Mouse (Mus musculus) hematopoietic stem cell, adult 5-6 weeks (primary cell): ENCODE results near the gene Fscn1. TPM values are rescaled to one million over a fixed set of nuclear protein-coding genes. Genes with fewer than 3 reads are reported as not detected.

Source experiments
- ATAC-seq, 2 experiments: fragments of 125-278 bp in 1 of 2; replicated peaks in 1 of 2; 2 replicates each; pipeline ENCODE4 v1.8.0; 2016 to 2017; ENCODE audit warnings: inconsistent platforms in 2 of 2, mild to moderate bottlenecking in 2 of 2, moderate number of reproducible peaks in 2 of 2, low read depth in 1 of 2, moderate TSS enrichment in 1 of 2; ENCODE audit not compliant: low FRiP score in 2 of 2, poor library complexity in 2 of 2, severe bottlenecking in 2 of 2, insufficient read depth in 1 of 2, low TSS enrichment in 1 of 2
- total RNA-seq: library from RNA; stranded (forward); fragments of 172-1452, 232-1000 nt; gene quantifications from 2 replicates; pipeline ENCODE4 v1.2.3, GENCODE M21; 2017

Gene Fscn1
- 6.3 and 7.0 TPM in 2 replicates for total RNA-seq

DNA sequence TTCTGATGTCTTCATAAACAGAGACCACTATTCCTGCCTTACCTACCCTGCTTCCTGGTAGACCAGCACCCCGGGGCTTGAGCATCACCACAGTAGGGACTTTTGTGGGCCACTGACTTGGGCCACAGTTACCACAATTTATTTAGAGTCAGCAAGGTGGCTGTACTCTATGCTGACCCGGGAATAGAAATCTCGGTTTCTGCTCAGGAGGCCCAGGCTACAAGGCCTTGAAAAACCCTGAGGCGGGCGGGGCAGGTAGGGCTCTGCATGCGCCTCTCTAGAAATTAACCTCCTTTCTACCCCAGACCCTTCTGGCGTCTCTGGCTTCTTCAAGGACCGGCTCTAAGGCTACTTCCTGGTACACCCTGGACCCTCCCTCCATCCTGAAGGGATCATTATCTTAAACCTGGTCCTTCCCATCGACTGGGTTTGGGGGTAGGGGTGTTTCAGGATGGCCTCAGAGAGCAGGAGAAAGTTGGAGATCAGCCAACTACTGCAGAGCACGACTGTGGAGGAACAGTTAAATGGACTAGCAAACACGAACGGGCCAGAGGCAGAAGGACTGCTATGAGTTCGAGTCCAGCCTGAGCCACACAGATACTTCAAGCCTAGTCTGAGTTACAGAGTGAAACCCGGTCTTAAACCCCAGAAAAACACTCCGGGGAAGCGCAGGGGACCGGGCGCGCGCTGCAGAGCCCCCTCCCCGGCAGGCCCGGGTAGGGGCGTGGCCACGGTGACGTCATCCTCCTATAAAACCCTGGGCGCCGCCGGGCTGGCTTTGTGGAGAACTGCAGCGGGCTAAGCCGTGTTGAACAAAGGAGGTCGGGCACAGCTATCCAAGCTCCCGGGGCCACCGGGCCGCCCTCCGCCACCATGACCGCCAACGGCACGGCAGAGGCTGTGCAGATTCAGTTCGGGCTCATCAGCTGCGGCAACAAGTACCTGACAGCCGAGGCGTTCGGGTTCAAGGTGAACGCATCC is at the start of gene Fscn1:
Fscn1 (plus strand) TSS at position 768 of the 981 bp plus-strand sequence.
- no peak for ATAC-seq

GRCm38 (mm10) chr5:142911629-142912028 is 48.5 kb upstream of the Fscn1 start:
- ATAC-seq, result no peak

- no peak for ATAC-seq
These were observed 47.8 kb upstream of the Fscn1 start for GRCm38 (mm10) chr5:142912320-142912719.

DNA sequence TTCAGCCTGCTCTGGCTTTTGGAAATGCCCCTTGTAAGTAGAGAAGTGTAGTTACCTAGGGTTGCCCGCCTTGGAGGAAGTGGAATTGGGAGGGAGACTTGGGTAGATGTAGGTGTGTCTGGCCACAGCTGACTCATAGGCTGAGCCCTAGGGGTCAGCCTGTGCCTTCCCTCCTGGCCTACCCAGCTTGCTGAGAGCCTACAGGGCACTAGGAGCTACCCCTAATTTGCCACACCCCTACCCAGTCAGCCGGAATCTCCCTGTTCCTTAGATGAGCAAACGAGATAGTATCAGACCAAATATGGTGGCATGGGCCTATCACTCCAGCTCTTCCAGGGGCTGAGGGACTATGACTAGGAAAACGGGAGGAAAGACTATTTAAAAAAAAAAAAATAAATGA is 47.4 kb upstream of the Fscn1 start:
- no peak for ATAC-seq

DNA sequence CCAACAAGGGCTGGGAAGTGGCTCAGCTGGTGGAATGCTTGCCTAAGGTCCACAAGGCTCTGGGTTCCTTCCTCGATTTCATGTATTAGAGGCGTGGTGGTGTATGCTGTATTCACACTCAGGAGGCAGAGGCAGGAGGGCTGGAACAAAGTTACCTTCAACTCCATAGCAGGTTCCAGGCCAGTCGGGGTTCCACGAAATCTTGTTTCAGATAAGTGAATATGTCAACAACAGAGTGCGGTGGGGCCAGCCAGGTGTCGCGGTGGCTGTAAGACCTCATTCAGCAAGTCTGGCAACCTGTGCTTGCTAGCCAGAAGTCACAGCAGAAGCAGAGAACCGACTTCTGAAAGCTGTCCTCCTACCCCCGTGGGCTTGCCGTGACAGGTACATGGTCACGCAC is 44.9 kb upstream of the Fscn1 start:
- ATAC-seq, result no peak

DNA sequence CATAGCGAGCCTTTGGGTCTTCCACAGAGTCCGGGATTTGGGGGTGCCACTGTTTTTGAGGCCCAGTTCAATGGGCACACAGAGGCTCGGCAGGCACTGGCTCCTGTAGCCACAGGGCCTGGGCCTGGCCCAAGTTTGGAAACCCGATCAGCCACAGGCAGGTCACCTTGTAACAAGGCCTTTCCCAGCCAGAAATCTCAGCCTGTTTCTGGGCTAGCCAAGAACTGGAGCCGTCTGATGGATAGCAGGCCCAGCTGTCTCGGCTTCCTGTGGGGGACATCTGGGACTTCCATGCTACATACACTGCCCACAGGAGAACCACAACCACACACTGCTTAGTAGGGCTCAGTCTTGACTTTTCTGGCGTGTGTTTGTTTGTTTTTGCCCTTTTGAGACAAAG is 43.5 kb upstream of the Fscn1 start:
- ATAC-seq, result no peak

DNA sequence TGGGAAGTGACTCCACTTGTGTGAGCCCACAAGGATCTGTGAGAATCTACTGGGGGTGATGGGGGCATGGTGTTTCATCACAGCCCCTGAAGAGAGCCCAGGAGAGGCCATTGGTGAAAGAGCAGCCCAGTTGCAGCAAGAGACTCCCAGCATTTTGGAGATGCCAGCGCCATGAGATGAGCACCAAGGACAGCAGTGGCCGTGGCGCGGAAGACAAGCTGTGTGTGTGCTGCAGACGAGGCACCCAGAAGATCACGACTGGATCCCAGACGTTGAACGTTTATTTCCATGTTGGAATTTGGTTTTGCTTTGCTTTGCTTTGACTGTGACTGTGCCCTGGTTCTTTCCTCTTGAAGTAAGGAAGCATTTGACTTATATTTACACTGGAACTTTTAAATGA is 42.7 kb upstream of the Fscn1 start:
- no peak for ATAC-seq

DNA sequence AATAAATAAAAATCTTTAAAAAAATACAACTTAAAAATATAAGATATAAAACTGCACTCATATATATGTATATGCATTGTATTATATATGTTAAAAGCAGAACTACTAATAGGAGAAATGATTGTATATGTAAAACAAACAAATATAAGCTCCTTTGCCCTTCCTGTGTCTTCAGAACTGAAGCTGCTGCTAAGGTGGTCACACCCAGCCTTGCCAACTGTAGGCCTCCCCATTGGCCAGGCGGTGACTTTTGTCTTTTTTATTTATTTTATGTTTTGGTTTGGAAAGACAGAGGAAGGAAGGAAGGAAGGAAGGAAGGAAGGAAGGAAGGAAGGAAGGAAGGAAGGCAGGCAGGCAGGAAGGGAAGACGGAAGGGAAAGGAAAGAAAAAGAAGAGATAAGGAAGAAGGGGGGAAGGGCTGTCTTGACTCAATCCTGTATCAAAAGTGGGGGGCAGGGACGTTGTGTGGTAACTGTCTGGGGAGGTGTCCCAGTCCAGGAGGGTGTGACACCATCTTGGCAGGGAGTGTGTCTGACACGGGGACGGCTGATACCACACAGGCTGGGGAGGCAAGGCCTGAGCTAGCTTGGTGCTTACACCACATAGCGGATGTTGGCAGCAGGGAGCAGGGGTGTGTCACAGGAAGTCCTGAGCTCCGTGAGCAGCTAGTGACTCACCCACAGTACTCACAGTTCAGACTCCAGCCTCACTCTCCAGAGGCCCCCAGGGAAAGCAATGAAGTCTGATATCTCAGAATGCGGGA is 39.7 kb upstream of the Fscn1 start:
- ATAC-seq, result peak; percentile 99

DNA sequence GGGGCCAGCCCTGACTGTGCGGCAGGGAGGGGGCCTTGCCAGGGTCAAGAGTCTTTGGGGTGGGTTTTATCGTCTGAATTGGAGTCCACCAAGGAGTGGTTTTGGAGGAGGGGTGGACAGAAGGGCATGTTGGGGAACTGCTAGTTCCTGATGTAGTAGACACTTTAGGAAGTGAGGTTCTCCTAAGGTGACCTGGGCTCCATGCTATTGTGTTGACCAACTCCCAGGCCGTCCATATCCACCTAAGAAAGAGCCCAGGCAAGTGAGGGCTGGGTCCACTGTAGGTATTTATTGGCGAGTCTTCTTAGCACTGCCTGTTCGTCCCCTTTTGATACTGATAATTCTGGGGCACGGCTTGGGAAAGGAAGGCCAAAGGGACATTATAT is 39.1 kb upstream of the Fscn1 start:
- ATAC-seq, result no peak; a peak in 2 of 4 replicates

DNA sequence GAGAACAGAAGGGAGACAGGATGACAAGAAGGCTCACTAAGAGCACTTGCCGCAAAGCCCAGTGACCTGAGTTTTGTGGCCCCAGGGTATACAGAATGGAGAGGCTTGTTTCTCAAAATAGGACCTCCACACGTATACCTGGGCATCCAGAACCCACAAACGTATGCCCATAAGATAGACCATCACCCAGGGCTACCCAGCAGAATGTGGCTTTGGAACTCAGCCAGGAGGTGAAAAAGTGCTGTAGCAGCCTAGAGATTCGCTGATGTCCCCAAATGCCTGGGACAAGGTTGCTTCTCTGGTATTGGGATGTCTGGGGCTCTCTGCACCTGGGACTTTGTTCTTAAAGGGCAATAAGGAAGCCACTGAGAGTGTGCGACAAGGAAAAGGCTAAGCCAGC is 37.9 kb upstream of the Fscn1 start:
- no peak for ATAC-seq

DNA sequence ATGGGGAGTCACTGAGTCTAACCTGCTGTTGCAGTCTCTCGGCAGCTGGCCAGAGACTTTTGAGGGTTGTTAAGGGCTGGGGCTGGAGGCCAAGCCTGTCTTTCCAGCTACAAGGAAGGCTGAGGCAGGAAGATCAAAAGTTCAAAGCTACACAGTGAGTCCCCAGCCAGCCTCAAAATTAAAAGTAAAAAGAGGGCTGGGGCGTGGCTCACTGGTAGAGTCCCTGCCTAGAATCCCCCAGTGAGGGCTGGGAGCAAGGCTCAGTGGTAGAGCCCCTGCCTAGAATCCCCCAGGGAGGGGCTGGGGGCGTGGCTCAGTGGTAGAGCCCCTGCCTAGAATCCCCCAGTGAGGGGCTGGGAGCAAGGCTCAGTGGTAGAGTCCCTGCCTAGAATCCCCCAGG is 36.4 kb upstream of the Fscn1 start:
- ATAC-seq, result no peak

GRCm38 (mm10) chr5:142924336-142924959 is 35.7 kb upstream of the Fscn1 start:
- no peak for ATAC-seq

DNA sequence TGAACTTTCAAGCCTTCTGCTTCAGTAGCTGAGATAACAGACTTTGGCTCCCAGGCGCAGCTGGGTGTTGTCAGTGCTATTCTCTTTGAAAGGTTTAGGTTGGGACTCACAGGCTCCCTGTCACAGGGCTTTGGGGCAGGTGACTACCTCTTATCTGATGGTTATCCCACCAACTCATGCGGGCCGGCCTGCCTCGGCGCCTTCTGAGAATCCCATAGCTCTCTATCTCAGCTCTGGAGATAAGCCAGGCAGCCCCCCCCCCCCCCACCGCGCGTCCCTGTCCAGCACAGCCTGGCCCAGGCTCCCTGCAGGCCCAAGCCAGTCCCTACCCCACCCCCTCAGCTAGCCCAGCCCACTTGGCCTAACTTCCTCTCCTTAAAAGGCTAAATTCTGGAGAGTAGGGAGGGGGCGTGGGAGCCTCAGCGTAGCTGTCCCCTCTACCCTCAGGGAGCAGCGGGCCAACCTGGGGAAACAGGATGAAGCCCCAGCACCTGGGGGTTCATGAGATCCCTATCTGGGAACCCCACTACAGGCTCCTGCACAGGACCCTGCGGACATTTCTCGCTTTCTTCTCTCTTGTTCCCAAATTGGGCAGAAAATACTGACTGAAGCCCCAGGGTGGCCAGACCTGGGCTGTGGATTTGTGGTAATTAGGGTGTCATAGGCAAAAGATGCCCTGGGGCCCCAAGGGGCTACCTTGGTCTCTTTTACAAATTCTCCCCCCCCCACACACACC is 33.8 kb upstream of the Fscn1 start:
- ATAC-seq, result peak; percentile 39 to 56; a peak in 3 of 4 replicates

GRCm38 (mm10) chr5:142926940-142927228 is 33.3 kb upstream of the Fscn1 start:
- ATAC-seq, result no peak

- ATAC-seq, result no peak
These were observed 32.7 kb upstream of the Fscn1 start for GRCm38 (mm10) chr5:142927341-142927930.

GRCm38 (mm10) chr5:142928749-142929399 is 31.3 kb upstream of the Fscn1 start:
- peak; percentile 72 to 78 for ATAC-seq

GRCm38 (mm10) chr5:142929400-142929752 is 30.8 kb upstream of the Fscn1 start:
- no peak for ATAC-seq
